Mouse (Mus musculus) liver, embryonic 11.5 days (tissue): ENCODE measurements around the gene Tulp3. TPM values are rescaled to one million over a fixed set of nuclear protein-coding genes. Genes with fewer than 3 reads are reported as not detected.
"Not testable (repeated sequence)": the region's sequence is repeated elsewhere in the genome, so short reads cannot be mapped to it uniquely, and the experiment has no call there.

Experiments used
- ATAC-seq: fragments of 200-750 bp; cut with Nextera tagmentation; replicated peaks from 2 replicates; pipeline ENCODE4 v1.8.0; 2017; ENCODE audit warnings: moderate number of reproducible peaks, mild to moderate bottlenecking, moderate TSS enrichment, moderate library complexity; ENCODE audit not compliant: low FRiP score
- DNase-seq: peaks from one replicate; pipeline ENCODE4 v3.0.0-alpha.2; 2017; ENCODE audit warnings: low spot score
- H3K27ac ChIP-seq: fragments of 300-500 bp; sonication (generic); 2 replicates; pipeline ENCODE4 v1.5.1; 2014; ENCODE audit warnings: mild to moderate bottlenecking, low read depth, low read length, control low read depth
- H3K27me3 ChIP-seq: fragments of 300-500 bp; sonication (generic); replicated peaks from 2 replicates; pipeline ENCODE4 v1.6.1; 2014; ENCODE audit warnings: low read length, mixed read lengths; ENCODE audit not compliant: control insufficient read depth, insufficient read depth
- H3K36me3 ChIP-seq: fragments of 300-500 bp; sonication (generic); 2 replicates; pipeline ENCODE4 v1.6.1; 2014; ENCODE audit warnings: mild to moderate bottlenecking, low read length, moderate library complexity, mixed read lengths; ENCODE audit not compliant: control insufficient read depth, insufficient read depth
- H3K4me1 ChIP-seq: fragments of 300-500 bp; sonication (generic); replicated peaks from 2 replicates; pipeline ENCODE4 v1.6.1; 2014; ENCODE audit warnings: low read length, mixed read lengths; ENCODE audit not compliant: control insufficient read depth, insufficient read depth
- H3K4me2 ChIP-seq: fragments of 300-500 bp; sonication (generic); 2 replicates; pipeline ENCODE4 v1.6.1; 2014; ENCODE audit warnings: mild to moderate bottlenecking, control low read depth, moderate library complexity
- H3K4me3 ChIP-seq: fragments of 300-500 bp; sonication (generic); 2 replicates; pipeline ENCODE4 v1.5.1; 2014; ENCODE audit warnings: low read depth, low read length, control low read depth
- H3K9ac ChIP-seq: fragments of 300-500 bp; sonication (generic); 2 replicates; pipeline ENCODE4 v1.6.1; 2014; ENCODE audit warnings: low read depth, low read length, control low read depth
- H3K9me3 ChIP-seq: fragments of 300-500 bp; sonication (generic); 2 replicates; pipeline ENCODE4 v1.6.1; 2016; ENCODE audit warnings: low read length, inconsistent platforms, mixed read lengths; ENCODE audit not compliant: control insufficient read depth
- whole genome bisulfite sequencing: fragments of 180-500 bp; shearing (Covaris S2); extraction: QIAGEN DNeasy Blood & Tissue Kit; methylation state at CpG from one replicate; pipeline ENCODE4 v1.1.7; 2014; 5-methylcytosine and 5-hydroxymethylcytosine counted together
- polyA plus RNA-seq: library from polyadenylated mRNA; unstranded; fragments of >200 nt; fragmentation: Nextera tagmentation; extraction: Ambion mirVana; gene quantifications from 2 replicates; pipeline ENCODE4 v1.2.1, GENCODE M21; 2014

Tulp3 gene
- polyA plus RNA-seq, 1 experiment from 2014 or later, result 10.1 TPM

DNA sequence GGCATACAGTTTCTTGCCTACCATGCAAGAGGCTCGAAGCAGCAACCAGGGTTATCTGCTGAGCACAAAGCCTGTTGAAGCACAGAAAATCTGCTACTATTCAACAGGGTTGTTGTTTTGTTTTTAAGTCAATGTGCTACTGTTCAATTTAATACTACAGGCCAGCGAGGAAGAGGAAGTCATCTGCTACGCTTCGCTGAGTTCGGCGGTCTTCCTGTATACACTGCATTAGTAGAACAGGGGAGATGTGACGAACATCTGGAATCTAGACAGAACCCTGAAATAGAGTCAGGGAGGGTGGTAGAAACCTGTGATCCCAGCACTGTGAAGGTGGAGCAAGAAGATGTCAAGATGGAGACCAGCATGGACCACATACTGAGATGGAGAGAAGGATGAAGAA lies 28.1 kb upstream of the Tulp3 start:
- Histone ChIP-seq H3K4me2 (no peak overlapping the region), H3K27me3 (no peaks in the 10 kb centered on the region), H3K9ac (no peak overlapping the region), H3K36me3 (no peaks in the 10 kb centered on the region), H3K4me3 (no peak overlapping the region), H3K4me1 (no peaks in the 10 kb centered on the region), H3K27ac (no peak overlapping the region), H3K9me3 (no peaks in the 10 kb centered on the region)
- DNase-seq, result no peak
- 76% methylated on average over 7 of the region's 7 CpGs for WGBS
- no peak for ATAC-seq

DNA sequence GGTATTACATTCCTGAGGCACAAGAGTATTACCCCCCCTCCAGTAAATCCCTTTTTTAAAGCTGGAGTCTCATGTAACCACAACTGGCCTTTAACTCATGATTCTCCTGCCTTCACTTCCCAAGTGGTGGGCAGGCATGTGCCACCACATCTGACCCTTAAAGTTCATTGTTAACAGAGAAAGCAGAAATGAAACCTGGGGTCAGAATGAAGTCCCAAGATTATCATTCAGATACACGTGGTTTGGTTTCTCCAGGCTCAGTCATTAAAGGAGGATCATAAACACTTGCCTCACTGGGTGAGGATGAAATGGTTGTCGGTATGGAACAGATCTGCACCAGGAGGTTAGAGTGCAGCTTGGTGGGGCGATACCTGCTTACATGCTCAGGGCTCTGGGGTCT lies 25.6 kb upstream of the Tulp3 start:
- Histone ChIP-seq H3K9me3 (no peaks in the 10 kb centered on the region), H3K4me2 (no peak overlapping the region), H3K36me3 (no peaks in the 10 kb centered on the region), H3K27me3 (no peaks in the 10 kb centered on the region), H3K4me1 (no peaks in the 10 kb centered on the region), H3K27ac (no peak overlapping the region), H3K4me3 (no peak overlapping the region), H3K9ac (no peak overlapping the region)
- ATAC-seq (no peak), DNase-seq (no peak)
- 68% methylated on average over 3 of the region's 3 CpGs for WGBS

DNA sequence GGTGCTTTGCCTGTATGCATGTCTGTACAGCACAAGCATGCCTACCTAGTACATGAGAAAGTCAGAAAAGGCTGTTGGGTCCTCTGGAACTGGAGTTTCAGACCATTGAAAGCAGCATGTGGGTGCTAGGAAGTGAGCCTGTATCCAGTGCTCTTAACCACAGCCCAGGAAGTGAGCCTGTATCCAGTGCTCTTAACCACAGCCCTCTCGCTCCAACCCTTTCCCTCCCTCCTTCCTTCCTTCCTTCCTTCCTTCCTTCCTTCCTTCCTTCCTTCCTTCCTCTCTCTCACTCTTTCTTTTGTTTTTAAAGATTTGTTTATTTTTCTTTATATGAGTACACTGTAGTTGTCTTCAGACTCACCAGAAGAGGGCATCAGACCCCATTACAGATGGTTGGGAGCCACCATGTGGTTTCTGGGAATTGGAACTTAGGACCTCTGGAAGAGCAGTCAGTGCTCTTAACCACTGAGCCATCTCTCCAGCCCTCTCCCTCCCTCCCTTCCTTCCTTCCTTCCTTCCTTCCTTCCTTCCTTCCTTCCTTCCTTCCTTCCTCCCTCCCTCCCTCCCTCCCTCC lies 25.0 kb upstream of the Tulp3 start:
- ATAC-seq, H3K27ac ChIP-seq, H3K4me2 ChIP-seq, H3K9ac ChIP-seq, H3K9me3 ChIP-seq, H3K36me3 ChIP-seq, H3K4me1 ChIP-seq, DNase-seq, H3K27me3 ChIP-seq, H3K4me3 ChIP-seq: not testable (repeated sequence)
- WGBS, result 43% methylated on average over 1 of the region's 1 CpGs

DNA sequence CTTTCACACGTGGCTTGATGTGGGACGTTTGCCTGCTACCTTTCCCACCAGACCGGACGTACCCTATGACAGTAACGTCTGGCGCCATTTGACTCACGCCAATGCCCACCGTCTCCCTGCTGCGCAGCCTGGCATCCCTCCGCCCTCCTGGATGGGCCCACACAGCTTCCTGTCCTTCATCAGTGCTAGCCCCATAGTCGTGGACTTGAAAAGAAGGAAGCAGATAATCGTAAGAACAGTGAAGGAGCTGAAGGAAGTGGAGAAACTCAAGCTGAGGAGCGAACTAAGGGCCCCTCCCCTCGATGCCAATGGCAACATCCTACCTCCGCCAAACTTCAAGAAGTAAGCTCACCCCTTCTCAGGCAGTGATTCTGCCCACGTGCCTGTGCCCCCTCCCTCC lies 24.0 kb upstream of the Tulp3 start:
- ATAC-seq, result no peak
- Histone ChIP-seq H3K4me3 (no peak overlapping the region), H3K4me2 (no peak overlapping the region), H3K27ac (no peak overlapping the region), H3K27me3 (no peaks in the 10 kb centered on the region), H3K36me3 (peaks cover 3% of the 10 kb centered on the region; the same call in 1 of the 2 replicates), H3K9ac (no peak overlapping the region), H3K4me1 (no peaks in the 10 kb centered on the region), H3K9me3 (no peaks in the 10 kb centered on the region)
- no peak for DNase-seq
- WGBS, result 72% methylated on average over 16 of the region's 16 CpGs

DNA sequence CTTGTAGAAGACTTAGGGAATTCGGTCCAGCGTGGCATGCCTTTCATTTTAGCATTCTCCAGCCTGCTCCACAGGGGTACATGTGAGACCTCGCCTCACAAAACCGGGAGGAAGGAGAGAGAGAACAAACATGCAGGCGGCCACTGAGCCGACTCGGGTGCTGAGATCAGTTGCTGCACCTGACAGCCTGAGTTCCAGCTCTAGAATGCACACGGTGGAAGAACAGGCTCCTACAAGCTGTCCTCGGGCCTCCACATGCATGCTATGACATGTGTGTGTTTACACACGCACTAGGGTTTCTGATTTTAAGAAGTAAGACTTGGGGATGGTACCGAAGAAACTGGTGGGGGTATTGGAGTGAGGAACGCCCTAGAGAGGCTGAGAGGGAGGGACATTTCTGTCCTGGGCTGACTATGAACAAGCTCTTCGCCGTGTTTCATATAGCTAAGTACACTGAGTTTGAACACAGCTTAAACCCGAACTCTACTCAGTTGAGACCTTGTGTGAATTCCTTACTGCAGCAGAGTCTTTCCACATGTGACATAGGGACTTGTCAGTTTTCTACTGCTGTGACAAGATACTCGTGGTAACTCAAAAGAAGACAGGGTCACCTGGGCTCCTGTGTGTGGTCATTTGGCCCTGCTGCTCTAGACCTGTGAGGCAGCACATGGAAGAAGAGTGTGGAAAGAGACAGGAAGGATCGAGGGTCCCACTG lies 20.9 kb upstream of the Tulp3 start:
- Histone ChIP-seq H3K27me3 (no peaks in the 10 kb centered on the region), H3K36me3 (peaks cover 28% of the 10 kb centered on the region), H3K9ac (no peak overlapping the region), H3K9me3 (no peaks in the 10 kb centered on the region), H3K27ac (no peak overlapping the region), H3K4me2 (no peak overlapping the region), H3K4me3 (no peak overlapping the region), H3K4me1 (no peaks in the 10 kb centered on the region)
- 86% methylated on average over 17 of the region's 17 CpGs for WGBS
- no peak for DNase-seq
- no peak for ATAC-seq

DNA sequence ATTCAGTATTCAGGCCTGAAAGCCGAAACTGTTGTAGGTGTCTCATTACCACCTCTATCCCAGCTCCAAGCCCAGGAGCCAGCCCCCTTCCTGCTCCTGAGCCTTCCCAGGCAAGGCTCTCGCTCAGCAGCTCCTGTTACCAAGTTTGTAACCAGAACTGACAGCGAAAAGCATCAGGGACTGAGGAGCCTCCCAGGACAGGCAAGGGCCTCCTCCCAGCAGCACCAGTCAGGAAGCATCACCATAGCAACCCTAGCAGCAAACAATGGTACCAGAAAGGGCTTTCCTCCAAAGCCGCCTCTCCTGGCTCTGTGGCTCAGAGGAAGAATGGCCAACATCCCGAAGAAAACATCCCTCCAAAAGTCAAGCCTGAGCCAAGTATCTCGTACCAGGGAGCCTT lies 19.5 kb upstream of the Tulp3 start, which contains the start of the genes Tex52 and Gm44596:
TSS of gene Tex52 (plus strand) at position 265 of the 400 bp plus-strand sequence.
TSS of gene Gm44596 (plus strand) at position 312 of the 400 bp plus-strand sequence.
- DNase-seq, result no peak
- Histone ChIP-seq H3K4me3 (no peak within 1 kb of the TSS), H3K27ac (no peak within 1 kb of the TSS), H3K36me3 (peaks cover 36% of the 10 kb centered on the region), H3K9me3 (no peaks in the 10 kb centered on the region), H3K4me2 (no peak within 1 kb of the TSS), H3K27me3 (no peaks in the 10 kb centered on the region), H3K9ac (no peak within 1 kb of the TSS), H3K4me1 (no peaks in the 10 kb centered on the region)
- 68% methylated on average over 6 of the region's 6 CpGs for WGBS
- no peak for ATAC-seq

DNA sequence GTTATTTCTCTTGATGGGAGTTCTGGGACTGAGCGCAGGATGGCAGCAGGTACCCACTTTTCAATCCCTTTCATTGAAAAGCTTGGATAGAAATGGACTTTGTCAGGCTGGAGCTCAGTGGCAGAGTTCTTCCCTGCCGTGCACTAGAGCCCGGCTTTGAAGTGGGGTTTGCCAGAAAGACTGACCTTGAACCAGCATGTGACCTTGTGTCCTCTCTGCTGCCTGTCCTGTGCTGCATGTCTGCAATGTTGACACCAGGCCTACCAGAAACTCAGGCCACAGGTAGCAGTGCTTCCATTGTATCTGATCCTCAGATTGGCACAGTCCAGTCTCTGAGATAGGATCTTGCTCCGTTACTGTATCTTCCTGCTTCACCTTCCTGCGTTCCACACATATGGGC lies 14.4 kb upstream of the Tulp3 start:
- Histone ChIP-seq H3K27ac (no peak overlapping the region), H3K9ac (no peak overlapping the region), H3K4me2 (no peak overlapping the region), H3K36me3 (peaks cover 64% of the 10 kb centered on the region), H3K9me3 (no peaks in the 10 kb centered on the region), H3K4me1 (no peaks in the 10 kb centered on the region), H3K4me3 (no peak overlapping the region), H3K27me3 (no peaks in the 10 kb centered on the region)
- WGBS, result 81% methylated on average over 5 of the region's 5 CpGs
- ATAC-seq, result peak; percentile 29; the same call in 1 of the 2 replicates
- DNase-seq, result no peak

DNA sequence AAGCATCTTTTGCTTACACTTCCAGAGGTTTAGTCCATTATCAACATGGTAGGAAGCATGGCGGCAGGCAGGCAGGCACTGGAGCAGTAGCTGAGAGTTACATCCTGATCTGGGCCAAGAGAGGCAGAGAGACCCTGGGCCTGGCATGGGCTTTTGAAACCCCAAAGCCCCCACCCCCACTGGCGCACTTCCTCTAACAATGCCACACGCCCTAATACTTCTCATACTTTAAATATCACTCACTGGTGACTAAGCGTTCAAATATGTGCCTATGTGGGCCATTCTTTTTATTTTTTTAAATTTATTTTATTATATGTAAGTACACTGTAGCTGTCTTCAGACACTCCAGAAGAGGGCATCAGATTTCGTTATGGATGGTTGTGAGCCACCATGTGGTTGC lies 10.8 kb upstream of the Tulp3 start:
- Histone ChIP-seq H3K4me1 (peaks cover 7% of the 10 kb centered on the region), H3K27me3 (no peaks in the 10 kb centered on the region), H3K36me3 (peaks cover 36% of the 10 kb centered on the region), H3K4me2 (no peak overlapping the region), H3K4me3 (no peak overlapping the region), H3K9ac (no peak overlapping the region), H3K27ac (no peak overlapping the region), H3K9me3 (no peaks in the 10 kb centered on the region)
- ATAC-seq (no peak), DNase-seq (no peak)
- 85% methylated on average over 5 of the region's 5 CpGs for WGBS

DNA sequence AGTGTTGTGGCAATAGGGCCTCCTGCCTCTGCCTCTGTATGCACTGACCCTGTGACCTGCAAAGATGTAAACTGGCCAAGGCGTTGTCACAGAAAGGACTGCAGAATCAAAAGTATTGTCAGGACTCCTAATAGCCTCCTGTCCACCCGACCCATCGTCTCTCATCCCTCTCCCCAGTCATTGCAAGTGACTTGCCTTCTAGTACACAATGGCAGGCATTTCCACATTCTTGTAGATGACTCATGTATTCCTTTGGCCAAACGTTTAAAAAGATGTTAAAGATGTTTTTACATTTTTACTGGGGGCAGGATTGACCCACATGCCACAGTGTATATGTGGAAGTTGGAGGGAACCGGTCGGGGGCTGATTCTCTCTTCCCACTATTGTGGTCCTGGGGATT lies 9.1 kb upstream of the Tulp3 start:
- ATAC-seq (no peak), DNase-seq (no peak)
- H3K27ac ChIP-seq, result no peak overlapping the region
- H3K4me3 ChIP-seq, result no peak overlapping the region
- 84% methylated on average over 6 of the region's 6 CpGs for WGBS
- H3K9ac ChIP-seq, result no peak overlapping the region
- H3K27me3 ChIP-seq, result no peaks in the 10 kb centered on the region
- no peaks in the 10 kb centered on the region for H3K9me3 ChIP-seq
- peaks cover 10% of the 10 kb centered on the region for H3K4me1 ChIP-seq
- 0 out of 2 replicates have a peak overlapping the region, but pooled peaks have one; percentile 9 for H3K4me2 ChIP-seq
- peaks cover 25% of the 10 kb centered on the region for H3K36me3 ChIP-seq
